Mouse (Mus musculus): Measurements from ENCODE around the gene Cbfb. TPM values are rescaled to one million over a fixed set of nuclear protein-coding genes. Genes with fewer than 3 reads are reported as not detected.

The Cbfb gene
- polyA plus RNA-seq, 1 experiment from 2014 or later, result 33.5 TPM

- WGBS, result 4% methylated on average over 14 of the region's 14 CpGs
- DNase-seq (ENCODE audit: low spot score), result peak; percentile 75
- TF ChIP-seq CTCF (IDR thresholded peaks at IDR 0.05; ENCODE audit: low read depth) (no peak), EP300 (optimal IDR thresholded peaks at IDR 0.05) (no peak)
Measured at GRCm38 (mm10) chr8:105254966-105255350, 84.5 kb downstream of the Cbfb start, which contains the start of gene B3gnt9. B3gnt9 (minus strand) TSS chr8:105255153.

GRCm38 (mm10) chr8:105257318-105258114 lies 87.0 kb downstream of the Cbfb start:
- H3K36me3 ChIP-seq (ENCODE audit: control insufficient read depth, insufficient read depth, low read length), result no peaks in the 10 kb centered on the region
- H3K4me3 ChIP-seq (ENCODE audit: low read depth, low read length), result no peak overlapping the region
- no peak for TF ChIP-seq CTCF (IDR thresholded peaks at IDR 0.05; ENCODE audit: low read depth)
- no peak for TF ChIP-seq EP300 (optimal IDR thresholded peaks at IDR 0.05)
- H3K4me1 ChIP-seq (replicated peaks; ENCODE audit: control insufficient read depth, insufficient read depth), result peaks cover 12% of the 10 kb centered on the region; the same call in 1 of the 2 replicates
- H3K27me3 ChIP-seq (ENCODE audit: control insufficient read depth, insufficient read depth, low read length), result no peaks in the 10 kb centered on the region; the same call in 1 of the 2 replicates
- H3K27ac ChIP-seq (replicated peaks), result no peak overlapping the region
- H3K9ac ChIP-seq (ENCODE audit: low read length), result no peak overlapping the region
- no peaks in the 10 kb centered on the region for H3K9me3 ChIP-seq (ENCODE audit: control insufficient read depth, low read length)
- 81% methylated on average over 7 of the region's 7 CpGs for WGBS
- ATAC-seq (ENCODE audit: low FRiP score, low TSS enrichment), result no peak
- DNase-seq (ENCODE audit: low spot score), result no peak
- H3K4me2 ChIP-seq (replicated peaks; ENCODE audit: low read depth), result no peak overlapping the region

More at GRCm38 (mm10) chr8:105254966-105255350, 84.5 kb downstream of the Cbfb start, which contains the start of gene B3gnt9:
- Histone ChIP-seq H3K4me2 (replicated peaks; ENCODE audit: low read depth) (peak within 1 kb of the TSS; percentile 93), H3K9ac (ENCODE audit: low read length) (peak within 1 kb of the TSS; percentile 74), H3K4me1 (replicated peaks; ENCODE audit: control insufficient read depth, insufficient read depth) (peaks cover 12% of the 10 kb centered on the region; the same call in 1 of the 2 replicates), H3K27me3 (ENCODE audit: control insufficient read depth, insufficient read depth, low read length) (no peaks in the 10 kb centered on the region; the same call in 1 of the 2 replicates), H3K9me3 (ENCODE audit: control insufficient read depth, low read length) (no peaks in the 10 kb centered on the region), H3K36me3 (ENCODE audit: control insufficient read depth, insufficient read depth, low read length) (peaks cover 12% of the 10 kb centered on the region), H3K4me3 (ENCODE audit: low read depth, low read length) (peak within 1 kb of the TSS; percentile 69), H3K27ac (replicated peaks) (peak within 1 kb of the TSS; percentile 88)
- ATAC-seq (ENCODE audit: low FRiP score, low TSS enrichment), result peak; percentile 72

- TF ChIP-seq CTCF (IDR thresholded peaks at IDR 0.05; ENCODE audit: low read depth), result peak; percentile 43
- no peak for TF ChIP-seq EP300 (optimal IDR thresholded peaks at IDR 0.05)
- H3K27me3 ChIP-seq (ENCODE audit: control insufficient read depth, insufficient read depth, low read length), result no peaks in the 10 kb centered on the region; the same call in 1 of the 2 replicates
- ATAC-seq (ENCODE audit: low FRiP score, low TSS enrichment), result peak; percentile 9
Measured at GRCm38 (mm10) chr8:105258911-105259720, 88.6 kb downstream of the Cbfb start.

GRCm38 (mm10) chr8:105259721-105260320 lies 89.3 kb downstream of the Cbfb start:
- 4% methylated on average over 30 of the region's 30 CpGs for WGBS

More at GRCm38 (mm10) chr8:105258911-105259720, 88.6 kb downstream of the Cbfb start:
- Histone ChIP-seq H3K27ac (replicated peaks) (no peak overlapping the region), H3K4me2 (replicated peaks; ENCODE audit: low read depth) (peak overlapping the region; percentile 62), H3K9ac (ENCODE audit: low read length) (peak overlapping the region; percentile 18; the same call in 1 of the 2 replicates), H3K9me3 (ENCODE audit: control insufficient read depth, low read length) (no peaks in the 10 kb centered on the region), H3K36me3 (ENCODE audit: control insufficient read depth, insufficient read depth, low read length) (no peaks in the 10 kb centered on the region), H3K4me1 (replicated peaks; ENCODE audit: control insufficient read depth, insufficient read depth) (peaks cover 12% of the 10 kb centered on the region; the same call in 1 of the 2 replicates), H3K4me3 (ENCODE audit: low read depth, low read length) (peak overlapping the region; percentile 31)
- WGBS, result 19% methylated on average over 55 of the region's 55 CpGs
- peak; percentile 50 for DNase-seq (ENCODE audit: low spot score)

GRCm38 (mm10) chr8:105260371-105261099 lies 90.1 kb downstream of the Cbfb start:
- Histone ChIP-seq H3K27me3 (ENCODE audit: control insufficient read depth, insufficient read depth, low read length) (no peaks in the 10 kb centered on the region; the same call in 1 of the 2 replicates), H3K4me2 (replicated peaks; ENCODE audit: low read depth) (no peak overlapping the region), H3K9ac (ENCODE audit: low read length) (no peak overlapping the region), H3K36me3 (ENCODE audit: control insufficient read depth, insufficient read depth, low read length) (no peaks in the 10 kb centered on the region), H3K4me3 (ENCODE audit: low read depth, low read length) (no peak overlapping the region), H3K9me3 (ENCODE audit: control insufficient read depth, low read length) (no peaks in the 10 kb centered on the region), H3K27ac (replicated peaks) (no peak overlapping the region), H3K4me1 (replicated peaks; ENCODE audit: control insufficient read depth, insufficient read depth) (peaks cover 10% of the 10 kb centered on the region; the same call in 1 of the 2 replicates)
- no peak for ATAC-seq (ENCODE audit: low FRiP score, low TSS enrichment)
- DNase-seq (ENCODE audit: low spot score), result no peak
- TF ChIP-seq CTCF (IDR thresholded peaks at IDR 0.05; ENCODE audit: low read depth) (no peak), EP300 (optimal IDR thresholded peaks at IDR 0.05) (no peak)
- WGBS, result 77% methylated on average over 7 of the region's 7 CpGs

More at GRCm38 (mm10) chr8:105259721-105260320, 89.3 kb downstream of the Cbfb start:
- peak overlapping the region; percentile 31 for H3K4me3 ChIP-seq (ENCODE audit: low read depth, low read length)
- peak; percentile 62 for ATAC-seq (ENCODE audit: low FRiP score, low TSS enrichment)
- peak; percentile 82 for DNase-seq (ENCODE audit: low spot score)
- H3K36me3 ChIP-seq (ENCODE audit: control insufficient read depth, insufficient read depth, low read length), result no peaks in the 10 kb centered on the region
- TF ChIP-seq CTCF (IDR thresholded peaks at IDR 0.05; ENCODE audit: low read depth), result peak; percentile 99
- TF ChIP-seq EP300 (optimal IDR thresholded peaks at IDR 0.05), result no peak
- H3K4me2 ChIP-seq (replicated peaks; ENCODE audit: low read depth), result peak overlapping the region; percentile 62
- no peak overlapping the region for H3K27ac ChIP-seq (replicated peaks)
- peak overlapping the region; percentile 18; the same call in 1 of the 2 replicates for H3K9ac ChIP-seq (ENCODE audit: low read length)
- H3K27me3 ChIP-seq (ENCODE audit: control insufficient read depth, insufficient read depth, low read length), result no peaks in the 10 kb centered on the region; the same call in 1 of the 2 replicates
- H3K4me1 ChIP-seq (replicated peaks; ENCODE audit: control insufficient read depth, insufficient read depth), result peaks cover 10% of the 10 kb centered on the region; the same call in 1 of the 2 replicates
- no peaks in the 10 kb centered on the region for H3K9me3 ChIP-seq (ENCODE audit: control insufficient read depth, low read length)

Data from stomach, postnatal 0 days (tissue).